Mouse (Mus musculus) kidney, embryonic 16.5 days (tissue): ENCODE results near the gene Olfr1167. TPM values are rescaled to one million over a fixed set of nuclear protein-coding genes. Genes with fewer than 3 reads are reported as not detected.
"Not testable (repeated sequence)": the region's sequence is repeated elsewhere in the genome, so short reads cannot be mapped to it uniquely, and the experiment has no call there.

Experiments used
- ATAC-seq: fragments of 200-750 bp; cut with Nextera tagmentation; 2 replicates; pipeline ENCODE4 v1.8.0; 2017; ENCODE audit warnings: moderate TSS enrichment; ENCODE audit not compliant: low FRiP score, low TSS enrichment
- H3K27ac ChIP-seq: fragments of 300-500 bp; sonication (generic); 2 replicates; pipeline ENCODE4 v1.5.1; 2014; ENCODE audit warnings: low read length
- H3K27me3 ChIP-seq: fragments of 300-500 bp; sonication (generic); 2 replicates; pipeline ENCODE4 v1.6.1; 2014; ENCODE audit warnings: low read length, control low read depth, mixed read lengths; ENCODE audit not compliant: insufficient read depth
- H3K36me3 ChIP-seq: fragments of 300-500 bp; sonication (generic); 2 replicates; pipeline ENCODE4 v1.6.1; 2014; ENCODE audit warnings: low read length, control low read depth, mixed read lengths; ENCODE audit not compliant: insufficient read depth
- H3K4me1 ChIP-seq: fragments of 300-500 bp; sonication (generic); 2 replicates; pipeline ENCODE4 v1.6.1; 2014; ENCODE audit warnings: low read length, control low read depth, mixed read lengths; ENCODE audit not compliant: insufficient read depth
- H3K4me2 ChIP-seq: fragments of 300-500 bp; sonication (generic); replicated peaks from 2 replicates; pipeline ENCODE4 v1.6.1; 2014; ENCODE audit warnings: low read depth, low read length
- H3K4me3 ChIP-seq: fragments of 300-500 bp; sonication (generic); 2 replicates; pipeline ENCODE4 v1.5.1; 2014; ENCODE audit warnings: mild to moderate bottlenecking, low read length
- H3K9ac ChIP-seq: fragments of 300-500 bp; sonication (generic); replicated peaks from 2 replicates; pipeline ENCODE4 v1.6.1; 2014; ENCODE audit warnings: low read length
- H3K9me3 ChIP-seq: fragments of 300-500 bp; sonication (generic); 2 replicates; pipeline ENCODE4 v1.6.1; 2016; ENCODE audit warnings: low read length, control low read depth
- WGBS: fragments of 180-500 bp; shearing (Covaris S2); extraction: QIAGEN DNeasy Blood & Tissue Kit; methylation state at CpG from one replicate; pipeline ENCODE4 v1.1.7; 2014; 5-methylcytosine and 5-hydroxymethylcytosine counted together
- polyA plus RNA-seq: library from polyadenylated mRNA; unstranded; fragments of >200 nt; fragmentation: Nextera tagmentation; extraction: Ambion mirVana; gene quantifications from 2 replicates; pipeline ENCODE4 v1.2.1, GENCODE M21; 2015

Olfr1167 gene
- polyA plus RNA-seq, result not detected in 2 replicates

DNA sequence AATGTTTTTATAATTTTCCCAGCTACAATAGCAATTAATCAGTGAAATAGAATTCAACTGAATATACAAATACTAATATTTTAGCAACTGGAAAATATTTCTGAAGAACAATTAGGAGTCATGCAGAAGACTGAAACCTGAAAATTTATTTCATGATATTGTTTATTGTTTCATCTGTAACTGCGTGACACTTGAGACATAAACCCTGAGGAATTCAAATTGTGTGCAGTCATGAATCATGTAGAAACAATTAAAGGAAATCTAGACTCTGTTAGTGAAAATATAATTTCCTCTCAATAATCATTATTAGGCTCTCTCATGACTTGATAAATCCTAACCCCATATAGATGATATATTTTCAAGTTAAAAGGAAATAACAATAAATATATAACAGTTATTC, at the start of gene Olfr1167:
Gene Olfr1167 (minus strand): TSS at position 101 of the 400 bp plus-strand sequence.
- not testable (repeated sequence) for H3K27ac ChIP-seq, H3K4me2 ChIP-seq, H3K4me3 ChIP-seq, H3K9ac ChIP-seq, H3K27me3 ChIP-seq, H3K9me3 ChIP-seq, H3K4me1 ChIP-seq, ATAC-seq, H3K36me3 ChIP-seq
- 77% methylated on average over 1 of the region's 1 CpGs for WGBS

DNA sequence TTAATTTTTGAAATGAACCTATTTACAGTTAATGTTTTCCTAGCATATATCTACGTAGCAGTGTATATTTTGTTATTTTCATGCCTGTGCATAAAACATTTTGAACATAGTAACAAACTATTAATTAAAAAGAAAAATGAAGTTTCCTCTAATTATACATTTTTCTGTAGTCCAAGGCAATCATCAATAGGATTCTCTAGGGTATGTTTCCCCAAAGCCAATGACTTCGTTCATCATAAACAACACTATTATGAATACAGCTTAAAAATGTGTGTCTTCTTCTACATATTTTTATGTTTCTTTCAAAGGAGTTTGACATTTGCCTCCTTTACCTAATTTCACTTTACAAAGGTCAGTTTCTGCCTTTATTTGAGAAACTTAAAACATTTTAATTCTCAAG, 26.6 kb upstream of the Olfr1167 start, which contains the start of gene Olfr1168:
Gene Olfr1168 (plus strand): TSS at position 301 of the 400 bp plus-strand sequence.
- no peak for ATAC-seq
- no peaks in the 10 kb centered on the region for H3K4me1 ChIP-seq
- WGBS, result 93% methylated on average over 2 of the region's 2 CpGs

DNA sequence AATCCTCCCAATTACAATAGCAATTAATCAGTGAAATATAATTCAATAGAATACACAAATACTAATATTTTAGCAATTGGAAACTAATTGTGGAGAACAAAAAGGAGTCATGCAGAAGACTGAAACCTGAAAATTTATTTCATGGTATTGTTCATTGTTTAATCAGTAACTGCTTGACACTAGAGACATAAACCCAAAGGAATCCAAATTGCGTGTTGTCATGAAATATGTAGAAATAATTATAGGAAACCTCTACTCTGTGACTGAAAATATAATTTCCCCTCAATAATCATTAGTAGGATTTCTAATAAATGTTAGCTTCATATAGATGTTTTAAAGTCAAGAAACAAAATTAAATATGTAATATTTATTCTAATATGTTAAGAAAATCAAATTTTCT, 26.8 kb downstream of the Olfr1167 start, which contains the start of gene Olfr1166:
Gene Olfr1166 (minus strand): TSS at position 101 of the 400 bp plus-strand sequence.
- Histone ChIP-seq H3K36me3 (no peaks in the 10 kb centered on the region), H3K27ac (no peak within 1 kb of the TSS), H3K4me1 (no peaks in the 10 kb centered on the region), H3K27me3 (no peaks in the 10 kb centered on the region), H3K9ac (no peak within 1 kb of the TSS), H3K4me2 (no peak within 1 kb of the TSS), H3K4me3 (no peak within 1 kb of the TSS), H3K9me3 (no peaks in the 10 kb centered on the region)
- WGBS, result 91% methylated on average over 1 of the region's 1 CpGs
- no peak for ATAC-seq

More for the DNA sequence above, 26.6 kb upstream of the Olfr1167 start, which contains the start of gene Olfr1168:
- no peaks in the 10 kb centered on the region for H3K9me3 ChIP-seq
- no peak within 1 kb of the TSS for H3K27ac ChIP-seq
- no peak within 1 kb of the TSS for H3K4me2 ChIP-seq
- H3K9ac ChIP-seq, result no peak within 1 kb of the TSS
- H3K4me3 ChIP-seq, result no peak within 1 kb of the TSS
- no peaks in the 10 kb centered on the region for H3K27me3 ChIP-seq
- no peaks in the 10 kb centered on the region for H3K36me3 ChIP-seq

Other genes with a start within 250 kb of the Olfr1167 start
- gene Olfr1155, start 210.1 kb downstream of the Olfr1167 start, polyA plus RNA-seq, result not detected in 2 replicates
- gene Olfr1156, start 202.1 kb downstream of the Olfr1167 start, polyA plus RNA-seq, result not detected in 2 replicates
- not detected in 2 replicates for gene Olfr1157, start 186.9 kb downstream of the Olfr1167 start, polyA plus RNA-seq
- not detected in 2 replicates for gene Olfr74, start 180.5 kb downstream of the Olfr1167 start, polyA plus RNA-seq
- not detected in 2 replicates for gene Olfr1158, start 165.1 kb downstream of the Olfr1167 start, polyA plus RNA-seq
- gene Olfr1160, start 146.9 kb downstream of the Olfr1167 start, polyA plus RNA-seq, result not detected in 2 replicates
- not detected in 2 replicates for gene Olfr1161, start 132.4 kb downstream of the Olfr1167 start, polyA plus RNA-seq
- gene Olfr73, start 117.5 kb downstream of the Olfr1167 start, polyA plus RNA-seq, result 0.05 TPM in 1 of 2 replicates, not detected in the other
- not detected in 2 replicates for gene Olfr1162, start 104.1 kb downstream of the Olfr1167 start, polyA plus RNA-seq
- not detected in 2 replicates for gene Olfr1163, start 83.4 kb downstream of the Olfr1167 start, polyA plus RNA-seq
- gene Olfr1164, start 61.2 kb downstream of the Olfr1167 start, polyA plus RNA-seq, result not detected in 2 replicates
- not detected in 2 replicates for gene Olfr1166, start 26.9 kb downstream of the Olfr1167 start, polyA plus RNA-seq
- not detected in 2 replicates for gene Olfr1168, start 26.7 kb upstream of the Olfr1167 start, polyA plus RNA-seq
- not detected in 2 replicates for gene Olfr1170, start 73.1 kb upstream of the Olfr1167 start, polyA plus RNA-seq
- not detected in 2 replicates for gene Olfr1173, start 124.7 kb upstream of the Olfr1167 start, polyA plus RNA-seq
- gene Olfr1174-ps, start 159.9 kb upstream of the Olfr1167 start, polyA plus RNA-seq, result not detected in 2 replicates
- not detected in 2 replicates for gene Olfr1175-ps, start 172.0 kb upstream of the Olfr1167 start, polyA plus RNA-seq
- gene Olfr1176, start 181.5 kb upstream of the Olfr1167 start, polyA plus RNA-seq, result not detected in 2 replicates
- gene Olfr1177-ps, start 191.3 kb upstream of the Olfr1167 start, polyA plus RNA-seq, result not detected in 2 replicates
- gene Olfr1178, start 231.9 kb upstream of the Olfr1167 start, polyA plus RNA-seq, result not detected in 2 replicates